Mouse (Mus musculus): ENCODE results near the gene Lrmp.

DNA sequence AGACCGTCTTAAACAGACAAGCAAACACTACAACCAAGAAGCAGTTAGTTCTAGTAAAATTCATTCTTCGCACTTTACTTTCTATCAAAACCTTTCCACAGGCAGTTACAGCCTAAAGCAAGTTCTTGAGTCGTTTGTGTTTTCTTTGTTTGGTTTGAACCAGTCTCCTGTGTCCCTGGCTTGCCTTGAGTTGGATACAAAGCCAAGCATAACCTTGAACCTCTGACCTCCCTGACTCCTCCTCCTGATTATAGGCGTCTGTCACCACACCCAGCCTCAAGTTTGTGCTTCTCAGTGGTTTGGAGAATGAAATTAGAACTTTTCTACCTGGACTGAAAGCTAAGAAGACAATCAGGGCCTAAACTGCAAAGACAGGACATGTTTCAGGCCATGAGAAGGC lies 21.0 kb upstream of the Lrmp start:
- TF ChIP-seq CTCF (IDR thresholded peaks at IDR 0.05; ENCODE audit: low read depth, low read length) (no peak), POLR2A (IDR thresholded peaks at IDR 0.05; ENCODE audit: insufficient read depth, low read length) (no peak)

All from ES-Bruce4 (cell line).